Mouse (Mus musculus): Measurements from ENCODE around the gene Cpe.
A peak's percentile ranks its signal among the peaks of the same experiment; 100 is the strongest.

Gene Cpe

DNA sequence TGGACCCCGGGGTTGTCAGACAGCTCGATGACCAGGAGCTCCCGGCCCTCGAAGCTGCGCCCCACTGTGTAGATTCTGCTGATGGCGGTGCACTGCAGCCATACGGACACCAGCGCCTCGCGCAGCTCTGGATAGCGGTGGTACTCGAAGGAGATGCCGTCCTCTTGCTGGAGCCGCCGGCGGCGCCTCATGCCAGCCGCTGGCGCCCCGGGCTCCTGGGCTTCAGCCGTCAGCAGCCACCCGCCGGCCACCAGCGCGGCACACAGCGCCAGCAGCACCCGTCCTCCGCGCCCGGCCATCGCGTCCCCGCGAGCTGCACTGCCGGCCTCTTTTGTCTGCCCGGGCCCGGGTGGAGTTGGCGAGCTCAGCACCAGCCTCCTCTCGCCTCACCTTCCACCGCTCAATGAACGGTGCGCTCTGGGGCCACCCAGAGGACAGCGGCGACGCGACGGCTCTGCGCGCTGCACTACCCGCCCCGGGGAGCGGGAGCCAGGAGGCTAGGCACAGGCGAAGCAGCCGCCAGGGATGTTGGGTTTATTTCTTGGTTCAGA, at the start of gene Cpe:
Gene Cpe (minus strand): TSS at position 404 of the 551 bp plus-strand sequence.
- peak; percentile 88 for DNase-seq (ENCODE audit: low read depth, low spot score)

DNA sequence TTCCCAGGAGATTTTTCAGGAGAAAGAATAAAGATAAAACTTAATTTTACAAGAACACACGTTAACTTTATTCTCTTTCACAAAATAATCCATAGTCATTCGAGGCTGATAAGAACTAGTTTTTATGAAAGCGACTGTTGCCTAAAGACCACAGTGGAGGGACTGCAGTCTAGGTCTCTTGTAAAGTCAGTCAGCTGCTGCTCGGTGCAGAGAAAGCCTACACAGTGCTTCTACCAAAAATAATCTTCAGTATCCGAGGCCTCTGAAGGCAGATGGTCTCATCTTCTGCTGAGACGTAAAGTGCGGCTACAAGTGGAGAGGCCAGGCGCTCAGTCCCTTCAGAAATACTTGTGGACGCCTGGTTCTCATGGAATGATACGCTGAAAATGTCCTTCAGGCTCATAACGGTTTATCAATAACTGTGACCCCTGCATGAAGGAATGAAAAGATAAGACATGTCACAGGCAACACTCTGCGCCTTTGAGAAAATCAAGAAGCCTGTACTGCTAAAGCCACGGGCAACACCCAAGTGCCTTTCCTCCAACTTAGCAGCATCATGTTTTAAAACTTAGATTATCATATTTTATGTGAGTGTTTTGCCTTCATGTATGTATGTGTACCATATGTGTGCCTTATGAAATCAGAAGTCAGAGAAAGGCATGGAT, 47.8 kb upstream of the Cpe start:
- DNase-seq (ENCODE audit: low read depth, low spot score) = no peak

DNA sequence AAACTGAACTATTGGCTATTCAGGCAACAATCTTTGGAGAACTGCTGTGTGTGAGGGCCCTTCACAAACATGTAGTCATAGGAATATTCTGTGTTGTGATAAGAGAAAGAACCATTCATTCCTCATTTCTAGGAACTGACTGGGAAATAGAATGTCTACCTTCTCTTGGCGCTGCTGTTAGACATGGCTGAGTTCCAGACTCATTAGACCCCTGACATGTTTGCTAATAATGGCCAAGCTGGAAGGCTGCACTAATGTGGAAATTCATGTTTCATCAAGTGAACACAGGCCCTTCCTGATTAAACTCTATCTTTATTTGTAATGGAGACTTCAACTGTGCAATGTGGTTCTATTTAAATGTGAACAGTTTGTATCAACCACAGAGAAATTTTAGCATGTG, 46.1 kb upstream of the Cpe start:
- DNase-seq (ENCODE audit: low read depth, low spot score) = no peak

DNA sequence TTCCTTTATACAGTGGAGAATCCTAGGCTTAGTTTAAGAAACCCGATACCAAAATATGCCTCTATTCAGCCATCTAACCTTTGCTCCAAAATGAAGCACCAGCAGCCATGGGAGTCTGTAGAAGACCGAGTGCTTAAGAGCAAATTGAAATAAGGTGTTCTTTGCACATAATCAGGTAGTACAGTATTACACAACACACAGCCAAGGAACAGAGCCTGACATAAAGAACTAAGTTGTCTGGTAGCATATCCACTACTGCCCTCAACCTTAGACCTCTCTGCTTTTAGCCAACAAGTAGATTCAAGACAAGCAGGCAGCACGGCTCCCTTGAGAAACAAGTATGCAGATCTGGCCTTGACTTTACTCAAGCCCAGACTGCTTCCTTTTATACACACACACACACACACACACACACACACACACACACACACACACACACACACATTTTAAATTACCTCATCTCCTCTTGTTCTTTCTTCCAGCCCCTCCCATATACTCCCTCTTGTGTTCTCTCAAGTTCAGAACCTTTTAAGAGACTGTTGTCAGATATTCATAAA, 44.0 kb upstream of the Cpe start:
- DNase-seq (ENCODE audit: low read depth, low spot score) = no peak

DNA sequence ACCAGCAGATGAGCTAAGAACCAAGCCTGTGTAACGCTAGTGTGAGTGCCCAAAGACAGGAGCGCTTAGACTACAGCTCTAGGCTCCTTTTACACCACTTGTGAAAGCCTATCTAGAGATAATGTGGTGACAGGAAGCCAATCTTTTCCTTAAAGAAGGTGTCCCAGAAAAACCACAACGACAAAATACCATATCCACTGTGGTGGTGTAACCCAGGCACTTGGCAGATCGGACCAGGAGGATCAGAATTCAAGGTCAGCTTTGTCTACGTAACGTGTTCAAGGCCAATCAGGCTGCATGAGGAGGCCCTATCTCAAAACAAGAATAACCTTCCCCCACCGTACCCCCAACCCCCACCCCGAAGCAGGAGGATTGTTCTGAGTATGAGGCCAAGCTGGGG, 42.3 kb upstream of the Cpe start:
- DNase-seq (ENCODE audit: low read depth, low spot score) = no peak

DNA sequence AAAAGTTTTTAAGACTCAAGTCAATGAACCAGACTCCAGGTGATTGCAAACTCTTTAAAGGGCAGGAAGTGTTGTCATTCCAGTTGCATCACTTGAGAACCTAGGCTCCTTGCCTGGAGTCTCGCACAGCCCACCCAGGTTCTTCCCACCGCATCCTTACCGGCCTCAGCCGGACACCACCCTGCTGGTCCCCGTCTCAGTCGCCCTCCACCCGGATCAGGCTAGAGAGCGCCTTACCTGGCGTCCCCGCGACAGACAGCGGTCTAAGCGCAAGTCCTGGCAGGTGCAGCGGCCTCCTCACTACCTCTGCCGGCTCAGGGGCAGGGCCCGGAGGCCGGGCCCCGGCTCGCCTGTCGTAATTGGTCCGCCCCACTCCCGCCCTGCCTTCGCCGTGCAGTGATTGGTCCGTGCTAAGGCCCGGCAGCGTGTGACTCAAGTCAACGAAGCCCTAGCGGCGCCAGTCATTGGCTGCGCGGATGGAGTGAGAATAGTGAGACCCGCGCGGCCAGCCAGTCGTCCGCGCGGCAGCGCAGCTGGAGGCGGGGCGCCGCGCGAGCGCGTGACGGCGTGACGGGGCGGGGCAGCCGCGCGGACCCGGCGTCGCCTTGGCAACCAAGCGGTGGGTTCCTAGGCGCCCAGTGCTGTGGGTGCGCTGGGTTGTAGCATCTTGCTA, 40.6 kb upstream of the Cpe start, which contains the start of gene Msmo1:
Gene Msmo1 (minus strand): TSS at position 522 of the 673 bp plus-strand sequence.
- peak; percentile 98 for DNase-seq (ENCODE audit: low read depth, low spot score)

DNA sequence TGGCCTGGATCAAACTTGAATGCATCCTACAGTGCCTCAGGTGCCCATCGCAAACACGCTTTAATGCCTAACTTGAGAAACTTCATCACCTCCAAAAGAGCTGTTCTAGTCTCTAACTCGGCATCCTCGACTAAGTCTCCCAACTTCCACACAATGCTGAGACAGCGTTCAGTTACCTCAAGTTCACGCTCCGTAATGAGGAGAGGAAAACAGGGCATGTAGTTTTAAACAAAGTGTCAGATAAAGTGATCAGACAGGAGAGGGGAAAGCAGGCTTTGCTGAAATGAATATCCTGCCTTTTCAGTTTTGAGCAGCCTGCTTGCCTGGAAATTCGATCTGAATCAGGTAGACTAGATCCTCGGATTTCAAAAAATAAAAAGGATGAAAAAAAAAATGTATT, 39.7 kb upstream of the Cpe start:
- no peak for DNase-seq (ENCODE audit: low read depth, low spot score)

DNA sequence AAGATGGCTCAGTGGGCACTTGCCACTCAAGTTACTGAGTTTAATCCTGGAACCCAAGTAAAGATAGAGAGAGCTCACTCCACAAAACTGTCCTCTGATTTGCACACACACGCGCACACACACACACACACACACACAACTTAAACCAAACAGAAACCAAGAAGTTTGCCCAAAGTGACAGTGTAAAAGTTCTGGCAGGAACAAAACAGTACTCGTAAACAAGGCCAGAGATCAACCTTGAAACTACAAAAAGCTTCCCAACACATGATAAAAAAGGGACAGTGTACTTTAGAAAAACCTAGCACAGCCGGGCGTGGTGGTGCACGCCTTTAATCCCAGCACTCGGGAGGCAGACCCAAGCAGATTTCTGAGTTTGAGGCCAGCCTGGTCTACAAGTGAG, 35.3 kb upstream of the Cpe start:
- DNase-seq (ENCODE audit: low read depth, low spot score) = no peak

DNA sequence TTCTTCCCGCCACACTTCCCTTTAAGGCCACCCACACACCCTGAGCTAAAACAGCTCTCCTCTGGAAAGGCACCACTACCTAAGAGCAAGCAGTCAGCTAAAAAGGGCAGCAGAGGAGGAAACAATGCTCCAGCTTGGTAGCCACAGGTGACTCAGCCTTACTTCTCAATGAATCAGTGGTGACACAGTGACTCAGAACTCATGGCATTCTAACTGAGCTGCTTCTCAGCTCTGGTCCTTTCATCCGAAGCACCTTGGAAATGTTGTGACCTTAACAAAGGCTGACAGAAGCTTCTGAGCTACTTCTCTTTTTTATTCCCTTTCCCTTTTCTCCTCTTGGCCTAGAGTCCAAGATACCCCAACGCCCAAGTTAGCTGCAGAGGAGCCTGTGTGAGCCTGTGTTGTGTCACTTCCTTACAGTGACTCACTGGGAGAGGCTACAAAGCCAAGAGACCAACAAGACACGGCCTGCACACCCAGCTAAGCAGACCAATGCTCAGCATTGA, 33.4 kb upstream of the Cpe start:
- DNase-seq (ENCODE audit: low read depth, low spot score) = no peak

DNA sequence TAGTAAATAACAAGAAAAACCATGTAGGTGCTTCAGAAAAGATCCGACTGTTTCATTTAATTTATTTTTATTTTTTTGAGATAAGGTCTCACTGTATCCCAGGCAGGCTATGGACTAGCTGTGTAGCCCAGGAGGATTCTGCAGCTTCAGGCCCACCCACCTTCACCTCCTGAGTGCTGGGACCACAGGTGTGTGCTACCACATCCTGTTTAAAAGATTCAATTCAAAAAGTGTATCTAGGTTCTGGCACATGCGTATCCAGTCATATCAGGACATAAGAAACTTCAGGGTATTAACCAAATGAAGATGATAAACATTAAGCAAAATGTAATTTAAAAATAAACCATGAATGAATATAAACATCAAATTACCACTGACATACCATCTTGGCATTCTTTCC, 30.4 kb upstream of the Cpe start:
- no peak for DNase-seq (ENCODE audit: low read depth, low spot score)

DNA sequence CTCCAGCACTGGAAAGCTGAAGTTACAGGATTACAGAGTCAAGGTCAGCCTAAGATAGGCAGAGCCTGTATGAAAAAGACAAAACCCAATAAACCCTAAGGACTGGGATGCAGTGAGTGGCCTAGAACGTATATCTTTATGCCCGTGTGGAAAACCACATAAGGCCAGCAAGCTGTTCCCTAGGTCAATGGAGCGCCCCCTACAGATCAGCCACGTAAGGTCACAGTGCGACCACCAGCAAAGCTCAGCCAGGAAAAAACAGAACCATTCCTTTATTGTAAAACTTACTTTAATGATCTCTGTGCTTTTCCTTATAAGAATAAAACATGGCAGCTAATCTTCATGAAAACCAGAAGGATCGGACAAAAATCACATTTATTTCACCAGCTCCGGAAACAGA, 25.0 kb upstream of the Cpe start:
- no peak for DNase-seq (ENCODE audit: low read depth, low spot score)

DNA sequence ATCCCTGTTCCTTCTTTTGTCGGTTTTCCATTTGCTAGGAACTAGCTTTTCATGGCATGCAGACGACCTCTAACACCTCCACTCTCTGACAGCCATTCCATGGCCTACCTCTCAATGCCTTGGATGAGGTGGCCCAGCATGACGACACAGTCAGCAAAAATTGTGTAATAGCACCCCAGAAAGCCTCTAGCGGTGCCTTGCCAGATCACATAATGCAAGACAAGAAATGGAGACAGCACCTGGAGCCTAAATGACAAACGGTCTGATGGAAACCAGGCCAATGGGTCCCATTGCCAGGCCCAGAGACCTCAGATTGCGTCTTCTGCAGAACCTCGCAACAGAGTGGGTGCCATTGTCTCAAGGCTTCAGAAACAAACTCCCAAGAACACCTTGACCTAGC, 19.6 kb upstream of the Cpe start:
- no peak for DNase-seq (ENCODE audit: low read depth, low spot score)

DNA sequence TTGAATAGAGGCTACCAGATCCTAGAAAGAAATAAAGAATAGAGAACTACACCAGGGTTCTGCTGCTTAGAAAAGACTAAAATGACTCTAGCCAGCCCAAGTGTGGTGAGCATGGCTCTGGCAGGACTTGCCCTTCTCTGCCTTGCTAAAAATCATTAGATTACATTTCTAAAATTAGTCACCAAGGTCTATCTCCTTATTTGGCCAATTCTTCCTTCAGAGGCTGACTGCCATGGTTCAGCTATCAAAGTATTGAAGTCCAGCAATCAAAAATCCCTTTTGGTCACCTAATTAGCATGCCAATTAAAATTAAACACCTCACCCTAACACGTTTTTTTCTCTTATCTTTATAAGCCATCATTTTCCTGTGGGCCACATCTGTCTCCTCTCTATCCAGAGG, 18.7 kb upstream of the Cpe start:
- no peak for DNase-seq (ENCODE audit: low read depth, low spot score)

DNA sequence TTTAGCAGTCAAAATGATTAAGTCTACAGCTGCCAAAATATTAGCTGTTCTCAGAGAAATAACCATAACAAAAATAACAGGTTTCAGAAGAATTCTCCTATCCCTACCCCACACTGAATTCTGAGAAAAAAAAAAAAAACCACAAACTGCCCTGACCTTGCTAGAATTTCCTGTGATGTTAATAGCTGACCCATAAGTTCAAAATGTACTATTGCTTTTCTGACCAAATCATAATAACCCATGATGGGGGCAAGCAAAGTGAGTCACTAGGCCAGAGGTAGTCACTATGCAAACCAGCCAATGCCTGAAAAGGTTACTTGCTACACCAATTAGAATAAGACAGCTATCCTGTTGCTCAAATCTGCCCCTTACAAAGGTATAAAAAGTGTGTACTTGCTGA, 14.6 kb upstream of the Cpe start:
- DNase-seq (ENCODE audit: low read depth, low spot score) = no peak

DNA sequence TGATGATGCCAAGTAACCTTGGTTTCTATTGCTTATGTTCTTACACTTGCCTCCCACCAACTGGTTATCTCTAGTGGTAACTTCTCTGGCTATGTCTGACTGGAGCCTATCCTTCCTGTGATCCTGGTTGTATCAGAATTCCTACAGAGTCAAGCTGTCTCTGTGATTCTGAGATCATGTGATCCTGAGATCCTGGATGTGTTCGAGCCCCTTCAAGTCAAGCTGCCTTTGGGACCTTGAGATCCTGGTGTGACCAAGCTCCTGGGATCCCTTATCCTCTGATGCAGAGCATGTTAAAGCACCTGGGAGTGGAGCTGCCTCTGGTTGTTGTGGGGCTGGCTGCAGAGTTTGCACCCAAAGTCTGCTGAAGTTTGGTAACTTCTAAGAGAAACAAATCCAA, 10.3 kb upstream of the Cpe start:
- DNase-seq (ENCODE audit: low read depth, low spot score) = no peak

DNA sequence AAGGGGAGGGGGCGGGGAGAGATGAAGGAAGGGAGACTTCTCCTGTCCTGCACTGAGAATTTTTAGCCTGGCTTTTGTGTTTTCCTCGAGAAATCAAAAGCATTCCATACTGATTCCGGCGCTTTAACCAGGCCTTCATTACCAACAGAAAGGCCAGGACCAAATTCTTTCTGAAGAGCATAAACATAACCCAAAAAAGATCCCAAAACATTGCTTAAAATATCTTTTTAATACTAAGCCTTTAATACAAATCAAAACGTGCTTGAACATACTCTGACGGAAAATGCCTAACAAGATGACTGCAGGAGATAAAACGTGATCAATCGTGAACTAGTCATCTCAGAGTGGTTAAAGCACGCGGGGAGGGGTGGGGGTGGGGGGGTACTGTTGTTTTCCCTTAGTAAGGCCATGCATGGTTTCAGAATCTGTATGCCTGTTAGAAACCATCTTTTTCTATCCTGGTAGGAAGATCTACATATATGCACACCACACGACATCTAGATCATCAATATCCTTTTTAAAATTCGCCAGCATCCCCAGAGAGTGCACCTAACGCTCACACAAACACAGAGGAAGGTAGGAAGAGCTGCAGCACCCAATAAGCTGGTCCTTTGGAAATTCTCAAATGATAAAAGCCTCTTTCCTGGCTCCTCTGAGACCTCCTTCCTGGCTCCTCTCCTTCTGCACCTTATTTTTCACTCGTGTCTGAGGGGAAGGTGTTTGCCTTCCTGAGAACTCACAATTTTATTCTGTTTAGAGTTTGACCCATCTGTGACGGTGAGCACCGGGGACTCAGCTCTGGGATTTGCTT, 1.1 kb downstream of the Cpe start:
- no peak for DNase-seq (ENCODE audit: low read depth, low spot score)

DNA sequence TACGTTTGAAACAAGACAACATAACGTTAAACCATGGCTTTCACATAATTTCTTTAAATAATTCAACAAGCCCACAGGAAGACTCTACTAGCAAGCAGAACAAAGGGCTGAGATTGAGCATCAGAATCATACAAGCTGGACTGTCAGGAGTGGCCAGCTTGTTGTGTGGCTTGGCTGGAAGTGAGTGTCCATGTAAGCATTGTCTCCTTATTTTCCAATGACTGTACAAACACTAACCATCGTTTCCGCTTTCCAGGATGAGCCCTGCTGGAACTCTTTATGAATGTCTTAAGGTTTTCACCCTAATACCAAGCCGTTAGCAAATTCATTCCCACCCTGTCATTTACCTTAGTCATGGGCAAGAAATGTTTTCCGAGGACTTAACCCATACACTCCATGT, 2.0 kb downstream of the Cpe start:
- DNase-seq (ENCODE audit: low read depth, low spot score) = no peak

DNA sequence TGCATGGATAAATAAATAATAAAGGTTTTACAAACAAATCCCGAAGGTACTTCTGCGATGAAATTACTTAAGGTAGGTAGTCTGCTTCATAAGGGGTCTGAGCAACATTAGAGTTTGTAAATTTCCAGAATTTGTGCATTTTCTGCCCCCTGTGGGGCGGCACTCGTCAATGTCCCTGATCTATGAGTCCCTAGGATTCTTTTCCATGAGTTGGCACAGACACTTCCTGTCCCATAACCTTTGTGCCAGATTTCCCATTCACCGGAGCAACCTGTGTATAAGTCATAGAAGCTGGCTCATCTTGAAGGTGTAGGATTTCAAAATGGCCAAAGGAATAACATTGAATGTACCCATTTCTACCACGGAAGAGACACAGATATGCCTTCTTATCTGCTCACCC, 2.5 kb downstream of the Cpe start:
- DNase-seq (ENCODE audit: low read depth, low spot score) = no peak

DNA sequence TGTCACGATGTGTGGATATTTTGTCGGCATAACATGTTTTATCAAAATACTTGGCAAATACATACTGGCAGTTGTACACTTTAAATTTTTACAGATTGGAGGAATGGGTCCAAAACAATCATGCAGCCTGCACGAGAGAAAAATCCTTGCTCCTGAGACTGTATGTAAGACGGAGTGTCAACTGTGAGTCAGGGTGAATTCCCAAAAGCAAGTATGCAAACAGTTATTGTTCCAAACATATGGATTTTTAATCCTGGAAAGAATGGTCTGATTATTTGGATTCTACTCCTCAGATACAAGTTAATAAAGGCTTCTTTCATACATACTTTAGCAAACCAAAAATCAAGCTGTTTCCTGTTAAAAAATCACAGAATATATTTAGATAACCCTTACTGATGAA, 4.1 kb downstream of the Cpe start:
- no peak for DNase-seq (ENCODE audit: low read depth, low spot score)

DNA sequence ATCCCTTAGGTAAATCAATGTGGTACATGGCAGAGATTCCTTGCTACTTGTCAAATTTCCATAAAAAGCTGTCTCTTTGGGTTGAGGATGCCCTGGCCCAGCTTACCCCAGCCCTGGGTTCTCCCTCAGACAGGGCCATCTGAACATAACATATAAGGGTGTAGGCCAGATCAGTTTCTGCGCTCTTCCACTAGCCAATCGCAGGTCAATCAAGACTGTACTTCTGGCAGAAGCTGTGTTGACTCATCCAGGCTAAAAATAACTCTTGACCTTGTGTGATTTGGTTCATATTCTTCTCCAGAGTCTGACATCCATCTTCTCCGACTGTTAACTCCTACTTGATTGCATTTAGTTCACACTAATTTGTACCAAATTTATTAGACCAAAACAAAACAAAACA, 4.7 kb downstream of the Cpe start:
- DNase-seq (ENCODE audit: low read depth, low spot score) = no peak

DNA sequence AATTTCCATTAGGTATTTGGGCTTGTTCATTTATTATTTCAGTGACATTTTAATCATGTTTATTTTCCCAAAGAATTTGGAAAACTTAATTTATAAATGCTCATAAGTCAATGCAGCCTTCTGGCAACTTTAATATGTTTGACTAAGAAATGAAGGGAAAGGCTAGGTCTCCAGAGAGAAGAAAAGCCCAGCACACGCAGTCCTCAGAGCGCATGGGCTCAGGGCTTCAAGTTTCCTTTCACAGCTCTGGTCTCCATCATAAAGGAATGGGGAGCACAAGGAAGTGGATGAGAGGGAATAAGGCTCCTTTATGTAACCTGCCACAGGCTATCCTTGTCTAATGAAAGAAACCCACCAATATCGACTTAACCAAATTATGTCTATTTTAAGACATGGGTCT, 10.4 kb downstream of the Cpe start:
- DNase-seq (ENCODE audit: low read depth, low spot score) = no peak

DNA sequence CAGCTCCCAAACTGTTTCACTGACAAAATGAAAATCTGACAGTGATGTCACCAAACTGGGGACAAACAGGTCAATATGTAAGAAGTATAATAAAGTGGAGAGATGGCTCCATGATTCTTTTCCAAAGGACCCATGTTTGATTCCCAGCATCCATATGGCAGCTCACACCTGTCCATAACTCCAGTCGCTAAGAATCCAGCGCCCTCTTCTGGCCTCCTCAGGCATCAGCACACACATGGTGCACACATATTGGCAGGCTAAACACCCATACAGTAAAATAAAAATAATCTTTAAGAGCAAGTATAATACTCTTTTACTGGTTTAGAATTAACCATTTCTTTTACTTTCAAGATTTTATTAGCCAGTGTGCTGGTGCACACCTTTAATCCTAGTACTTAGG, 16.5 kb downstream of the Cpe start:
- no peak for DNase-seq (ENCODE audit: low read depth, low spot score)

Measured in forelimb bud, embryonic 11.5 days (tissue).